ENCODE assay signal across 16 mouse cellular contexts in genomic region chr13:85863745-85864144, GRCm38 (mm10).
"Had no signal": no experiment of that assay in that cellular context is flagged by ENCODE, and none has a peak within 500 bp of the region (broad histone marks: within the 10 kb centered on the region; RNA-seq: fewer than 3 reads in every experiment).

No protein-coding gene starts in this region.

- H3K4me2 ChIP-seq: limb, embryonic 12.5 days; liver, embryonic 13.5 days; lung, embryonic 15.5 days; midbrain, embryonic 11.5 days; midbrain, embryonic 15.5 days; neural tube, embryonic 12.5 days had no signal

- DNase-seq: kidney, adult 9 months; kidney, postnatal 36 days; liver; liver, embryonic 13.5 days; liver, postnatal 0 days; lung, postnatal 14 days; thymus, adult 18-20 months; thymus, postnatal 14 days had no signal

- H3K27me3 ChIP-seq: limb, embryonic 12.5 days; liver, embryonic 13.5 days; lung, embryonic 15.5 days; megakaryocyte, embryonic 14.5 days; midbrain, embryonic 15.5 days; neural tube, embryonic 12.5 days had no signal

- ATAC-seq: liver, postnatal 0 days; midbrain, embryonic 15.5 days had no signal

- H3K36me3 ChIP-seq: limb, embryonic 12.5 days; liver, embryonic 13.5 days; lung, embryonic 15.5 days; midbrain, embryonic 15.5 days; neural tube, embryonic 12.5 days had no signal

- H3K9me3 ChIP-seq: limb, embryonic 12.5 days; liver, embryonic 13.5 days; lung, embryonic 15.5 days; megakaryocyte, embryonic 14.5 days; midbrain, embryonic 15.5 days; neural tube, embryonic 12.5 days had no signal

- H3K9ac ChIP-seq: limb, embryonic 12.5 days; liver, embryonic 13.5 days; liver, postnatal 0 days; lung, embryonic 15.5 days; midbrain, embryonic 15.5 days; neural tube, embryonic 12.5 days had no signal

- H3K4me1 ChIP-seq: limb, embryonic 12.5 days; liver, embryonic 13.5 days; lung, embryonic 15.5 days; megakaryocyte, embryonic 14.5 days; midbrain, embryonic 15.5 days; neural tube, embryonic 12.5 days had no signal

- H3K4me3 ChIP-seq: limb, embryonic 12.5 days; liver, embryonic 13.5 days; lung, embryonic 15.5 days; megakaryocyte, embryonic 14.5 days; midbrain, embryonic 15.5 days; neural tube, embryonic 12.5 days had no signal

- H3K27ac ChIP-seq: kidney, postnatal 0 days; limb, embryonic 12.5 days; liver, embryonic 13.5 days; lung, embryonic 15.5 days; macrophage; midbrain, embryonic 15.5 days; neural tube, embryonic 12.5 days had no signal
